Mouse (Mus musculus) hindbrain, embryonic 12.5 days (tissue): ENCODE data around the gene Gjd3. TPM values are rescaled to one million over a fixed set of nuclear protein-coding genes. Genes with fewer than 3 reads are reported as not detected.
"Not testable (repeated sequence)": the region's sequence is repeated elsewhere in the genome, so short reads cannot be mapped to it uniquely, and the experiment has no call there.

ENCODE experiments used
- ATAC-seq: fragments of 200-750 bp; cut with Nextera tagmentation; 2 replicates; pipeline ENCODE4 v1.8.0; 2017; ENCODE audit warnings: moderate TSS enrichment; ENCODE audit not compliant: low FRiP score
- H3K27ac ChIP-seq: fragments of 300-500 bp; sonication (generic); 2 replicates; pipeline ENCODE4 v1.5.1; 2016; ENCODE audit warnings: mild to moderate bottlenecking
- H3K27me3 ChIP-seq: fragments of 300-500 bp; sonication (generic); 2 replicates; pipeline ENCODE4 v1.6.1; 2016; ENCODE audit warnings: mild to moderate bottlenecking
- H3K36me3 ChIP-seq: fragments of 300-500 bp; sonication (generic); 2 replicates; pipeline ENCODE4 v1.6.1; 2016; ENCODE audit warnings: mild to moderate bottlenecking
- H3K4me1 ChIP-seq: fragments of 300-500 bp; sonication (generic); 2 replicates; pipeline ENCODE4 v1.6.1; 2016
- H3K4me2 ChIP-seq: fragments of 300-500 bp; sonication (generic); replicated peaks from 2 replicates; pipeline ENCODE4 v1.6.1; 2016; ENCODE audit warnings: mild to moderate bottlenecking
- H3K4me3 ChIP-seq: fragments of 300-500 bp; sonication (generic); 2 replicates; pipeline ENCODE4 v1.5.1; 2016; ENCODE audit warnings: mild to moderate bottlenecking
- H3K9ac ChIP-seq: fragments of 300-500 bp; sonication (generic); 2 replicates; pipeline ENCODE4 v1.6.1; 2016; ENCODE audit warnings: mild to moderate bottlenecking, moderate library complexity
- H3K9me3 ChIP-seq: fragments of 300-500 bp; sonication (generic); replicated peaks from 2 replicates; pipeline ENCODE4 v1.6.1; 2016; ENCODE audit warnings: mild to moderate bottlenecking
- WGBS: fragments of 180-500 bp; shearing (Covaris S2); methylation state at CpG from one replicate; pipeline ENCODE4 v1.1.7; 2016; 5-methylcytosine and 5-hydroxymethylcytosine counted together
- polyA plus RNA-seq: library from polyadenylated mRNA; unstranded; fragments of >200 nt; fragmentation: Nextera tagmentation; extraction: Ambion mirVana; gene quantifications from 2 replicates; pipeline ENCODE4 v1.2.1, GENCODE M21; 2016

The Gjd3 gene
- polyA plus RNA-seq, 1 experiment from 2014 or later = 0.88 TPM

- WGBS = 89% methylated on average over 11 of the region's 11 CpGs
These were observed 16.4 kb upstream of the Gjd3 start for GRCm38 (mm10) chr11:98999243-98999642.

GRCm38 (mm10) chr11:98998776-98999175 lies 16.0 kb upstream of the Gjd3 start:
- Histone ChIP-seq H3K36me3 (peaks cover 77% of the 10 kb centered on the region), H3K9ac (no peak overlapping the region), H3K4me1 (no peaks in the 10 kb centered on the region), H3K4me3 (no peak overlapping the region), H3K9me3 (no peaks in the 10 kb centered on the region), H3K4me2 (no peak overlapping the region), H3K27me3 (no peaks in the 10 kb centered on the region), H3K27ac (no peak overlapping the region)
- ATAC-seq = no peak

More at GRCm38 (mm10) chr11:98999243-98999642, 16.4 kb upstream of the Gjd3 start:
- Histone ChIP-seq H3K27ac (no peak overlapping the region), H3K27me3 (no peaks in the 10 kb centered on the region), H3K9me3 (no peaks in the 10 kb centered on the region), H3K4me2 (no peak overlapping the region), H3K4me1 (no peaks in the 10 kb centered on the region), H3K9ac (no peak overlapping the region), H3K4me3 (no peak overlapping the region), H3K36me3 (peaks cover 76% of the 10 kb centered on the region)
- ATAC-seq = no peak

GRCm38 (mm10) chr11:98997659-98998058 lies 14.8 kb upstream of the Gjd3 start:
- no peaks in the 10 kb centered on the region for H3K9me3 ChIP-seq
- H3K36me3 ChIP-seq = peaks cover 78% of the 10 kb centered on the region
- no peak overlapping the region for H3K9ac ChIP-seq
- H3K27me3 ChIP-seq = no peaks in the 10 kb centered on the region
- no peak overlapping the region for H3K4me2 ChIP-seq
- ATAC-seq = no peak
- no peak overlapping the region for H3K4me3 ChIP-seq
- no peak overlapping the region for H3K27ac ChIP-seq
- no peaks in the 10 kb centered on the region for H3K4me1 ChIP-seq
- 93% methylated on average over 4 of the region's 4 CpGs for WGBS

- no peak overlapping the region for H3K9ac ChIP-seq
- no peak overlapping the region for H3K4me2 ChIP-seq
- ATAC-seq = no peak
- H3K9me3 ChIP-seq = no peaks in the 10 kb centered on the region
- H3K36me3 ChIP-seq = peaks cover 81% of the 10 kb centered on the region
- H3K27me3 ChIP-seq = no peaks in the 10 kb centered on the region
- 94% methylated on average over 7 of the region's 7 CpGs for WGBS
- no peaks in the 10 kb centered on the region for H3K4me1 ChIP-seq
- H3K4me3 ChIP-seq = no peak overlapping the region
- H3K27ac ChIP-seq = no peak overlapping the region
These were observed 13.2 kb upstream of the Gjd3 start for GRCm38 (mm10) chr11:98995987-98996386.

DNA sequence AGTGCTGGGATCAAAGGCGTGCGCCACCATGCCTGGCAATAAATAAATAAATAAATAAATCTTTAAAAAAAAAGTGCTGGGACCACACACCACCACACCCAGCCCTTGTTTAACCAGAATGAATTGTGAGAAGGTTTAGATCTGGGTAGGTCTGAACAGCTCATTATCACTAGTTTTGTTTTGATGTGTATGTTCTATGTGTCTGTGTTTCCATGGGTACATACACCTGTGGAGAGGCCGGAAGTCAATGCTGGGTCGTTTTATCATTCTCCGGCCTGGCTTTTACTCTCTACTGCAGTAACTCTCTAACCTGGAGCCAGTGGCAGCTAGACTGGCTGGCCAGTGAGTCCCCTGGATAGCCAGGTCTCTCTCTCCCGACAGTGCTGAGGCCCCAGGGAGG lies 8.1 kb upstream of the Gjd3 start:
- no peak overlapping the region for H3K4me2 ChIP-seq
- H3K4me1 ChIP-seq = no peaks in the 10 kb centered on the region
- no peak overlapping the region for H3K27ac ChIP-seq
- no peak overlapping the region for H3K4me3 ChIP-seq
- WGBS = 83% methylated on average over 6 of the region's 6 CpGs
- H3K36me3 ChIP-seq = peaks cover 43% of the 10 kb centered on the region
- H3K9ac ChIP-seq = no peak overlapping the region
- no peak for ATAC-seq
- H3K9me3 ChIP-seq = no peaks in the 10 kb centered on the region
- H3K27me3 ChIP-seq = no peaks in the 10 kb centered on the region

GRCm38 (mm10) chr11:98988260-98988659 lies 5.4 kb upstream of the Gjd3 start:
- not testable (repeated sequence) for H3K27ac ChIP-seq, H3K4me3 ChIP-seq, H3K9ac ChIP-seq, H3K9me3 ChIP-seq, H3K27me3 ChIP-seq, ATAC-seq, H3K4me1 ChIP-seq, H3K4me2 ChIP-seq
- 92% methylated on average over 6 of the region's 6 CpGs for WGBS
- peaks cover 22% of the 10 kb centered on the region; the same call in 1 of the 2 replicates for H3K36me3 ChIP-seq

GRCm38 (mm10) chr11:98985542-98985941 lies 2.7 kb upstream of the Gjd3 start:
- ATAC-seq = no peak
- H3K36me3 ChIP-seq = no peaks in the 10 kb centered on the region
- 92% methylated on average over 7 of the region's 7 CpGs for WGBS
- peaks cover 22% of the 10 kb centered on the region for H3K27me3 ChIP-seq
- H3K9me3 ChIP-seq = no peaks in the 10 kb centered on the region
- no peak overlapping the region for H3K27ac ChIP-seq
- no peak overlapping the region for H3K9ac ChIP-seq
- peaks cover 13% of the 10 kb centered on the region for H3K4me1 ChIP-seq
- no peak overlapping the region for H3K4me2 ChIP-seq
- no peak overlapping the region for H3K4me3 ChIP-seq

DNA sequence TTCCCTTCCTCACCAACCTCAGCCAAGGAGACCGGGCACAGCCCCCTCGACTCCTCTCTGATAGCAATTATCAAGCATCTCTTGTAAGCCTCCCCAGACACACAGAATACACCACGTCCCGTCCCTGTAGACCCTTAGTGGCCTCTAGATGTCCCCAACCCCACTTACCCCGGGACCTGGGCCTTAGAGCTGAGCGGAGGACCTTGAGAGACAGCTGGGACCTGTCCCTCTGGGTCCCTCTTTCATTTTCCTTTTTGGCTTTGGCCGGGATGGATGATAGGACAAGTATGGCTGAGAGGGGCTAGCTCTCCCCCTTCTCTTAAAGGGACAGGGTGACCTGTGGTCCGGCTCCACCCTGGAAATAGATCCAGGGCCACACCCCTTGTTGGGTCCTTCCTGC lies 735 bp upstream of the Gjd3 start:
- Histone ChIP-seq H3K27me3 (peaks cover 26% of the 10 kb centered on the region), H3K9me3 (no peaks in the 10 kb centered on the region), H3K4me1 (peaks cover 18% of the 10 kb centered on the region), H3K9ac (peak overlapping the region; percentile 82; the same call in 1 of the 2 replicates), H3K4me3 (no peak overlapping the region), H3K36me3 (no peaks in the 10 kb centered on the region), H3K27ac (no peak overlapping the region), H3K4me2 (peak overlapping the region; percentile 91; the same call in 1 of the 2 replicates)
- no peak for ATAC-seq
- WGBS = 44% methylated on average over 8 of the region's 8 CpGs

GRCm38 (mm10) chr11:98981997-98982772 lies 631 bp downstream of the Gjd3 start:
- WGBS = under 1% methylated on average over 94 of the region's 94 CpGs
- Histone ChIP-seq H3K4me3 (peak overlapping the region; percentile 61), H3K36me3 (no peaks in the 10 kb centered on the region), H3K4me1 (peaks cover 19% of the 10 kb centered on the region), H3K9ac (peak overlapping the region; percentile 82), H3K27me3 (peaks cover 26% of the 10 kb centered on the region), H3K9me3 (no peaks in the 10 kb centered on the region), H3K4me2 (peak overlapping the region; percentile 91), H3K27ac (peak overlapping the region; percentile 92)
- ATAC-seq = peak; percentile 65

- Histone ChIP-seq H3K36me3 (no peaks in the 10 kb centered on the region), H3K4me2 (peak overlapping the region; percentile 91), H3K4me3 (peak overlapping the region; percentile 61), H3K27ac (peak overlapping the region; percentile 92), H3K9ac (peak overlapping the region; percentile 82), H3K27me3 (peaks cover 26% of the 10 kb centered on the region), H3K4me1 (peaks cover 19% of the 10 kb centered on the region), H3K9me3 (no peaks in the 10 kb centered on the region)
- 0 out of 2 replicates have a peak, but pooled peaks have one; percentile 32 for ATAC-seq
- 35% methylated on average over 20 of the region's 20 CpGs for WGBS
These were observed 1.4 kb downstream of the Gjd3 start for GRCm38 (mm10) chr11:98981289-98981996.

DNA sequence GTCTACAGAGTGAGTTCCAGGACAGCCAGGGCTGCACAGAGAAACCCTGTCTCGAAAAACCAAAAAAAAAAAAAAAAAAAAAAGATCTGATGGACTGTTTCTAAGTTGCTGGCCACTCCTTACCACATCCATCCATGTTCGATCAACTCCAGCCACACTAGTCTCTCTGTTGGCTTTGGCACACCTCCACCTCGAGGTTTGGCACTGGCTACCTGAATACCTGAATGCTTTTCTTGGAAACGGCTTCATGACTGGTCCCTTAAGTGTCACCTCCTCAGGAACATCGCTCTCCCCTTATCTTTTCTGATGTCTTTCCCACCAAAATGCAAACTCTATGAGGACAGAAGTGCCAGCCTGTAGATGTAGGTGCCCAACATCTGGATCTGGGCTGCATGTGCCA lies 3.5 kb downstream of the Gjd3 start:
- Histone ChIP-seq H3K4me1 (peaks cover 19% of the 10 kb centered on the region), H3K27me3 (peaks cover 26% of the 10 kb centered on the region), H3K4me3 (no peak overlapping the region), H3K4me2 (no peak overlapping the region), H3K36me3 (peaks cover 9% of the 10 kb centered on the region), H3K9me3 (no peaks in the 10 kb centered on the region), H3K9ac (no peak overlapping the region), H3K27ac (no peak overlapping the region)
- WGBS = 88% methylated on average over 4 of the region's 5 CpGs
- no peak for ATAC-seq

GRCm38 (mm10) chr11:98978526-98979148 lies 4.2 kb downstream of the Gjd3 start:
- Histone ChIP-seq H3K36me3 (peaks cover 15% of the 10 kb centered on the region), H3K9ac (no peak overlapping the region), H3K4me3 (no peak overlapping the region), H3K9me3 (no peaks in the 10 kb centered on the region), H3K4me1 (peaks cover 19% of the 10 kb centered on the region), H3K27me3 (peaks cover 20% of the 10 kb centered on the region), H3K27ac (no peak overlapping the region), H3K4me2 (no peak overlapping the region)
- 54% methylated on average over 15 of the region's 15 CpGs for WGBS
- no peak for ATAC-seq
